Mouse (Mus musculus): Measurements from ENCODE around the gene Hist1h4i.

DNA sequence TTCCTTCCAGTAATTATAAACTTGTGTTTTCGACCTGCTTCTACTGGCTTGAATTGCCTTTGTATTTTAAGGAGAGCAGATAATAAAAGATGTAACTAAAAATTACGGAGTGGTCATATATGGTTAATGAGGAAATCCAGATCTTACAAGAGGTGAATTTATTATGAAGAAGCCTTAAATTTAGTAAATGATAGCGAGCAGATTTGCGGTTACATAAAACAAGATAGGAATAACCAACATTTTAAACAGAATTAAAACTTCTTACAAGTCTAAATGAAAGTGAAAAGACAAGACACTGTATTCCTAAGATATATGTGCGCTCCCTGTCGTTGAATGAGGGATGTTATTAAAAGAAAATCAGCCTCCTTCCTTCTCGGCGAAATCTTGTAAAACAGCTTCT lies 46.3 kb downstream of the Hist1h4i start:
- TF ChIP-seq CTCF (IDR thresholded peaks at IDR 0.05; ENCODE audit: borderline replicate concordance, extremely low read depth, insufficient read depth, insufficient read length): no peak
- no peak for TF ChIP-seq POLR2A (IDR thresholded peaks at IDR 0.05; ENCODE audit: borderline replicate concordance, extremely low read depth, insufficient read depth, insufficient read length, poor library complexity, severe bottlenecking)

Data from brain, embryonic 14.5 days (tissue).